Mouse (Mus musculus) CH12.LX (cell line): ENCODE measurements at regions not wholly inside any gene's neighbourhood (a gene's known extent, or its start where the extent isn't known, plus 50 kb on each side); places are given as distances from the start of the nearest gene placed in this dataset.

Source experiments
- DNase-seq: peaks from one replicate; pipeline ENCODE4 v3.0.0-alpha.2; 2013; ENCODE audit errors: extremely low read depth
- H3K27ac ChIP-seq: 2 replicates; pipeline ENCODE4 v1.5.1; 2012; ENCODE audit warnings: low read depth, mild to moderate bottlenecking, control low read depth, moderate library complexity; ENCODE audit not compliant: insufficient read depth
- H3K27me3 ChIP-seq: replicated peaks from 2 replicates; pipeline ENCODE3; 2012; ENCODE audit warnings: inconsistent platforms
- H3K36me3 ChIP-seq, 2 experiments: replicated peaks in 1 of 2; 2 replicates each; pipeline versions ENCODE3 to v1.6.1; 2012; ENCODE audit warnings: inconsistent platforms in 1 of 2, low read length in 1 of 2, mild to moderate bottlenecking in 1 of 2, mixed read lengths in 1 of 2, moderate library complexity in 1 of 2; ENCODE audit not compliant: control insufficient read depth in 1 of 2, insufficient read depth in 1 of 2
- H3K4me1 ChIP-seq, 2 experiments: 2 replicates each; pipeline ENCODE4 v1.6.1; 2012; ENCODE audit warnings: inconsistent platforms in 1 of 2, moderate library complexity in 1 of 2; ENCODE audit not compliant: insufficient read depth in 2 of 2, control insufficient read depth in 1 of 2
- H3K4me2 ChIP-seq: 2 replicates; pipeline ENCODE4 v1.6.1; 2012; ENCODE audit warnings: low read depth, mild to moderate bottlenecking, control low read depth; ENCODE audit not compliant: poor library complexity, insufficient read depth, severe bottlenecking
- H3K4me3 ChIP-seq, 3 experiments: fragments of 150-350 bp in 1 of 3; sonication (generic) in 1 of 3; replicated peaks in 1 of 3; 2 replicates each; pipeline versions ENCODE3 to v1.5.1; 2011 to 2012; ENCODE audit warnings: low read depth in 2 of 3, low read length in 2 of 3, mild to moderate bottlenecking in 2 of 3, moderate library complexity in 2 of 3, control low read depth in 1 of 3, improper control_type of control experiment in 1 of 3, inconsistent platforms in 1 of 3, mixed read lengths in 1 of 3; ENCODE audit not compliant: poor library complexity in 1 of 3
- H3K79me2 ChIP-seq: replicated peaks from 2 replicates; pipeline ENCODE4 v1.6.1; 2012; ENCODE audit warnings: mild to moderate bottlenecking, moderate library complexity; ENCODE audit not compliant: control insufficient read depth, poor library complexity, insufficient read depth, severe bottlenecking; ENCODE audit errors: extremely low read depth
- H3K9ac ChIP-seq: 2 replicates; pipeline ENCODE4 v1.6.1; 2012; ENCODE audit warnings: low read depth, mild to moderate bottlenecking, control low read depth, moderate library complexity; ENCODE audit not compliant: insufficient read depth
- H3K9me3 ChIP-seq: replicated peaks from 2 replicates; pipeline ENCODE3; 2012; ENCODE audit warnings: low read length, inconsistent platforms, mixed read lengths
- BHLHE40 ChIP-seq: IDR thresholded peaks from 2 replicates; pipeline ENCODE4 v1.6.1; 2011; ENCODE audit warnings: mild to moderate bottlenecking, low read depth, low read length, improper control_type of control experiment
- CHD1 ChIP-seq: IDR thresholded peaks from 2 replicates; pipeline ENCODE4 v1.6.1; 2012; ENCODE audit warnings: low read depth, low read length, improper control_type of control experiment, inconsistent platforms
- CTCF ChIP-seq, 2 experiments: IDR thresholded peaks in 1 of 2; conservative IDR thresholded peaks in 1 of 2; 2 replicates each; pipeline ENCODE4 v1.5.1; 2011 to 2012; ENCODE audit warnings: low read depth in 2 of 2, low read length in 2 of 2, improper control_type of control experiment in 1 of 2, inconsistent platforms in 1 of 2, mild to moderate bottlenecking in 1 of 2, moderate library complexity in 1 of 2
- ELF1 ChIP-seq: IDR thresholded peaks from 2 replicates; pipeline ENCODE4 v1.6.1; 2014; ENCODE audit warnings: low read depth, mild to moderate bottlenecking, inconsistent platforms, low read length, improper control_type of control experiment
- EP300 ChIP-seq: IDR thresholded peaks from 2 replicates; pipeline ENCODE4 v1.6.1; 2011; ENCODE audit warnings: low read length, improper control_type of control experiment
- HCFC1 ChIP-seq: IDR thresholded peaks from 2 replicates; pipeline ENCODE4 v1.6.1; 2012; ENCODE audit warnings: low read depth, mild to moderate bottlenecking, inconsistent platforms, low read length, improper control_type of control experiment
- IRF4 ChIP-seq: IDR thresholded peaks from 2 replicates; pipeline ENCODE4 v1.6.1; 2014; ENCODE audit warnings: low read depth, mild to moderate bottlenecking, inconsistent platforms, low read length, improper control_type of control experiment
- JUN ChIP-seq: IDR thresholded peaks from 2 replicates; pipeline ENCODE4 v1.6.1; 2011; ENCODE audit warnings: low read depth, mild to moderate bottlenecking, low read length, improper control_type of control experiment, moderate library complexity; ENCODE audit not compliant: insufficient read depth
- JUND ChIP-seq: conservative IDR thresholded peaks from 2 replicates; pipeline ENCODE4 v1.6.1; 2011; ENCODE audit warnings: low read depth, low read length, improper control_type of control experiment
- KAT2A ChIP-seq: IDR thresholded peaks from 2 replicates; pipeline ENCODE4 v1.6.1; 2012; ENCODE audit warnings: low read length, improper control_type of control experiment, inconsistent platforms; ENCODE audit not compliant: insufficient replicate concordance
- NELFE ChIP-seq: IDR thresholded peaks from 2 replicates; pipeline ENCODE4 v1.6.1; 2011; ENCODE audit warnings: low read depth, low read length, improper control_type of control experiment
- RAD21 ChIP-seq: IDR thresholded peaks from 2 replicates; pipeline ENCODE4 v1.6.1; 2011; ENCODE audit warnings: low read depth, mild to moderate bottlenecking, low read length, improper control_type of control experiment, moderate library complexity
- TBP ChIP-seq: conservative IDR thresholded peaks from 2 replicates; pipeline ENCODE4 v1.6.1; 2011; ENCODE audit warnings: low read depth, low read length, improper control_type of control experiment
- UBTF ChIP-seq: IDR thresholded peaks from 2 replicates; pipeline ENCODE4 v1.6.1; 2012; ENCODE audit warnings: low read depth, mild to moderate bottlenecking, inconsistent platforms, low read length, improper control_type of control experiment, moderate library complexity
- USF1 ChIP-seq: IDR thresholded peaks from 2 replicates; pipeline ENCODE4 v1.6.1; 2014; ENCODE audit warnings: low read depth, mild to moderate bottlenecking, inconsistent platforms, low read length, improper control_type of control experiment
- ZC3H11A ChIP-seq: IDR thresholded peaks from 2 replicates; pipeline ENCODE4 v1.6.1; 2012; ENCODE audit warnings: low read depth, mild to moderate bottlenecking, inconsistent platforms, low read length, improper control_type of control experiment
- dilution Hi-C: fragments of 300-500 bp; cut with MboI; formaldehyde crosslinking; loops from 2 replicates; pipeline ENCODE4 v1.14.3; 2020; ENCODE audit warnings: low sequenced_read_pairs; ENCODE audit not compliant: extremely low pct_unique_long_range_greater_than_20kb, extremely low pct_ligation_motif_present
- in situ Hi-C: fragments of 300-500 bp; cut with MboI; formaldehyde crosslinking; loops from 3 replicates; pipeline ENCODE4 v1.14.3; 2019; ENCODE audit warnings: low sequenced_read_pairs, low pct_ligation_motif_present, low pct_unique_long_range_greater_than_20kb, mixed read lengths

- in situ Hi-C loops (no loop called here), dilution Hi-C loops (no loop called here)
- no peak overlapping the region for H3K4me3 ChIP-seq
Measured at GRCm38 (mm10) chr10:16619584-16619983, 1103.4 kb upstream of the Cited2 start.

GRCm38 (mm10) chr10:16620804-16621559 lies 1102.0 kb upstream of the Cited2 start:
- H3K9me3 ChIP-seq: no peaks in the 10 kb centered on the region
- no peak overlapping the region for H3K4me3 ChIP-seq
- no peaks in the 10 kb centered on the region for H3K36me3 ChIP-seq
- no peak overlapping the region for H3K4me2 ChIP-seq
- H3K79me2 ChIP-seq: no peaks in the 10 kb centered on the region
- H3K9ac ChIP-seq: no peak overlapping the region
- DNase-seq: no peak
- in situ Hi-C loops (no loop called here), dilution Hi-C loops (no loop called here)
- H3K27me3 ChIP-seq: no peaks in the 10 kb centered on the region
- H3K27ac ChIP-seq: no peak overlapping the region
- peaks cover 0 to 4% of the 10 kb centered on the region in 2 experiments; a peak in 2 of 4 replicates for H3K4me1 ChIP-seq
- no peak for TF ChIP-seq JUN
- no peak for TF ChIP-seq CTCF (conservative IDR thresholded peaks at IDR 0.05 in 1 of 2, IDR thresholded peaks at IDR 0.05 in 1 of 2; ENCODE audit: low read depth in 2 of 2, low read length in 2 of 2)
- no peak for TF ChIP-seq ZC3H11A
- TF ChIP-seq USF1: no peak
- no peak for TF ChIP-seq RAD21
- TF ChIP-seq KAT2A: no peak
- no peak for TF ChIP-seq CHD1
- no peak for TF ChIP-seq HCFC1
- TF ChIP-seq IRF4: no peak
- no peak for TF ChIP-seq TBP
- no peak for TF ChIP-seq UBTF

More at GRCm38 (mm10) chr10:16619584-16619983, 1103.4 kb upstream of the Cited2 start:
- H3K4me2 ChIP-seq: no peak overlapping the region
- no peaks in the 10 kb centered on the region for H3K36me3 ChIP-seq
- H3K9ac ChIP-seq: no peak overlapping the region
- H3K27ac ChIP-seq: no peak overlapping the region
- DNase-seq: peak; percentile 31
- no peaks in the 10 kb centered on the region for H3K9me3 ChIP-seq
- peaks cover 0 to 4% of the 10 kb centered on the region in 2 experiments; a peak in 2 of 4 replicates for H3K4me1 ChIP-seq
- TF ChIP-seq EP300 (peak; percentile 60; the same call in 1 of the 2 replicates), ELF1 (no peak), JUND (0 out of 2 replicates have a peak, but pooled peaks have one; percentile 27), NELFE (no peak), BHLHE40 (peak; percentile 55; the same call in 1 of the 2 replicates)
- H3K27me3 ChIP-seq: no peaks in the 10 kb centered on the region
- no peaks in the 10 kb centered on the region for H3K79me2 ChIP-seq
